Mouse (Mus musculus): ENCODE data around the gene Il1b.

Il1b gene

DNA sequence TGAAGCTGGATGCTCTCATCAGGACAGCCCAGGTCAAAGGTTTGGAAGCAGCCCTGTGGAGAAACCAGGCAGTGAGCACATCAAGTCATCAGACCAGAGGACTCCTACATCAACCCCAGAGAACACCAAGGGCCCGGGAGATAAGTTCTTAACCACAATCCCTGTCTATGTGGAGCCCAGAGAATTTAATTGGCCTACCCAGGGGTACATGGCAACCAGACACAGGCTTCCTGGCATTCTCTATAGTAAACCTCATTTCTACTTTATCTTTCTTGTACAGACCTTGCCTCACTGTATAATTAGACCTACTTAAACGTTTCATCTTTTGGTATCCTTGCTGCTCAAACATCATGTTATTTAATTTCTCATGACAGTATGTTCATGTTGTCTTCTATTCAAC lies 2.8 kb downstream of the Il1b start:
- no peak for DNase-seq

DNA sequence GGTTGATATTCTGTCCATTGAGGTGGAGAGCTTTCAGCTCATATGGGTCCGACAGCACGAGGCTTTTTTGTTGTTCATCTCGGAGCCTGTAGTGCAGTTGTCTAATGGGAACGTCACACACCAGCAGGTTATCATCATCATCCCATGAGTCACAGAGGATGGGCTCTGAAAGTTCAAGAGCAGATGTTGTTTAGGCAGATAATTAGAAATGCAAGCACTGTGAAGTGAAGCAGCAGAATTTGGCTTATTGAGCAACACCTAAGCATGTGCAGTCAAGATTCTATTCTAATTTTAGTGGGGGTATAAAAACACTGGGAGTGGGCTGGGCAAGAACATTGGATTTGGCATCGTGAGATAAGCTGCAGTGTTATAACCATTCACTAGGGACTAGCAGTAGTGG lies 3.7 kb downstream of the Il1b start:
- no peak for DNase-seq

DNA sequence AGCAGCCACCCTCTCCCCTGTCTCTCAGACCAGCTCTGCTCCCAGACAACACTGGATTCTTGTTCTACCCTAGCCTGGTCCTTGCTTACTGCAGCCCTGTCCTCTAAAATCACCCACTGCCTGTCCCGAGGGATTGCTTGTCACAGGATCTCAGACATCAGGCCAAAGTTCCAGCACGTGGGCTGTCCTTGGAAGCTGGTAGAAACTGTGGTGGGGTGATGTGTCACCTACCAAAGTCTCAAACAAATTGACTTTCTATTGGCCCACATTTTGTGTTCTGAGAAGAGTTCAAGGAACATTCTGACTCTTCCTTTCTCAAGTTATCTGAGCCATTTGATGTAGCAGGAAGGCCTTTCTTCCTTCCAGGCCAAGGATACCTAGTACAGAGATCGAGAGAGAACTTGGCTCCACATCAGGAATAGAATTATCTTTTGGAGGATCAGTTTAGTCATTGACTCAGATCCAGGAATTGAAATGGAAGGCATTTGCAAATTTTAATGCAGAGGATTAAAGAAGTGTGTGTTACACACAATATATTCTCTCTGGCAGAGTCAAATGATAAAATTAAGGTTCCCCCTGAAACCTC lies 9.9 kb downstream of the Il1b start:
- no peak for DNase-seq

DNA sequence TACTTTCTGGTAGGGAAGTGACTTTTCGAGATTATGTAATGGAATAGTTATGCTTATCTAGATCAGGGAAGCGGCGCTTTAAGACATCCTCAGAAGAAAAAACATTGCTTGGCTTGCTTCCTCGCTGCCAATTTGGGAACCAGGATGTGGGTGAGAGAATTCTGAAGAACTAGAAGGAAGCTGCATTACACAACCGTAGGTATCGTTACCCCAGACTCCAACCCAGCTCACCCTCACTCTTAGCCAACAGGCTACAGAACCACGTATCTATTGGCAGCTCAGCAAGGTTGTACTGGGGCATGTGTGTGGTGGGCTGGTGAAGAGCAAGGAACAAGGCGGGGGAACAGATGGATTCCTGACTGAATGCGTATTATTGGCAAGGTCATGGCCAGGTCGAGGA lies 10.7 kb downstream of the Il1b start:
- no peak for DNase-seq

DNA sequence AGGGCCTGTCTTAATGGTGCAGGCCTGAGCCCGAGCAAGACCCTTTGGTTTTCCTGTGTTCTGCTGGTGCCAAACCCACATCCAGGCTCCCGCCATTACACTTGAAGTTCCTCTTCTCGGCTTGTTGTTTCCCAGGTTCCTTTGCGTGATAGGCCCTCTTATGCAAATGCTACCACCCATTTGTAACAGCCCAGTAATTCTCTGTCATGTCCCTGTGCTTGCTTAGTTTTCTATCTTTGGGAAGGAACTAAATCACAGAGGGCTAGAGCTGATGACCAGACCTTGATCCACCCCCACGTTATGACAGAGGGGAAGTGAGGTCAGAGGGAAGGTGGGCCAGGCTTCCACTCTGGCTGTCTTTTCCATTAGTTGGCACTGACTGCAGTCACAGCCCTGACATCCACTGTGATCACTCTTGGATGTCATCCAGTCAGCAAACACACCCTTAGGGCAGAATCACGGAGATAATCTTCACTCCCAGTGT lies 32.8 kb downstream of the Il1b start:
- DNase-seq: no peak

DNA sequence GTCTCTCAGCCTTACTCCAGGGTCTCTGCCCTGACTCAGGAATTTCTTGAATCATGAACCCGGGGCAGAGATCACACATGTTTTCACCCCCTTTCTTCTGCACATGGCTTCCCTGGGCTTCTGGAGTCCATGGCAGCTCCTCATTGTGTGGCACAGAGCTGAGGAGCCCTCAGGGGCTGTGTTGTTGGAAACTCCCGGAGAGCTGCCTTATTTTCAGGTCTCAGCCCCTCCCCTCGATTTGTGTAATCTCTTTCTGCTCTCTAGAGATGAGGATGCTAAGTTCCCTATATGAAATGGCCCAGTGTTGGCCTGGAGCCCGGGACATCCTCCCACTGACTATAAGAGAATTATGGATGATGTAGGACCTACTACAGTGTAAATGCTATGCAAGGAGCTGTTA lies 37.5 kb downstream of the Il1b start:
- DNase-seq: no peak

DNA sequence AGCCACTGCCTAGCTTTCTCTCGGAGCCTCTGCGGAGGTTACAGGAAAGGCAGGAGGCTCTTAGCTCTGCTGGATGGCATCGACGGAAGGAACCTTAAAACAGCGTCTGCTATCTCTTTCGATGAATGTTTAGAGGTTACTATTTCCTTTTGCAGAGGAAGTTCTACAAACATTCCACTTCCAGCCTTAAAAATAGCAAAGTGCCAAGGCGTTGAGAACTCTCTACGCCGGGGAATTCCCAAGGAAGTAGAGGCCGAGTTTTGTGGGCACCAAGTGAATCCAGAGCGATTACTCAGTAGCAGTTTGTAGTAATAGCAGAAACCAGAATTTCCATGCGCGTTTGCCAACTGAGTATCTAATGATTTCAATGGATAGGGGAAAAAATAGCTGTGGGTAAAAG lies 40.4 kb downstream of the Il1b start:
- no peak for DNase-seq

DNA sequence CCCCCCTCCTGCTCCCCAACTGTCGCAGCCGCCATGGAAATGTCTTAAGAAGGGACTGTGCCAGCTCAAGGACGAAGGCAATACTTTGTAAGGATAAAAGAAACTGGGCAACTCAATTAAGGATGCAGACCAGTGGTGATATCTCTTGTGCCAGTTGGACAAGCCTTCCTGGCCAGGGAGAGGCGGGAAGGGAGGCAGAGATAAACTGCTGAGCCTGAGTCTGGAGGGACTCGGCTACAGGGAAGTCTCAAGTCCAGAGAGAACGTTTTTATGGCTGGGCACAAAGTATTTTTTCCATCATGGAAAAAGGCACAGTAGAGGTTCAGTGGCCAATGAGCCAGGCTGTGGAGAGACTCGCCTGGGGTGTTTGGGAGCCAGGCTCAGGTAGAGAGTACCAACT lies 40.9 kb downstream of the Il1b start:
- no peak for DNase-seq

DNA sequence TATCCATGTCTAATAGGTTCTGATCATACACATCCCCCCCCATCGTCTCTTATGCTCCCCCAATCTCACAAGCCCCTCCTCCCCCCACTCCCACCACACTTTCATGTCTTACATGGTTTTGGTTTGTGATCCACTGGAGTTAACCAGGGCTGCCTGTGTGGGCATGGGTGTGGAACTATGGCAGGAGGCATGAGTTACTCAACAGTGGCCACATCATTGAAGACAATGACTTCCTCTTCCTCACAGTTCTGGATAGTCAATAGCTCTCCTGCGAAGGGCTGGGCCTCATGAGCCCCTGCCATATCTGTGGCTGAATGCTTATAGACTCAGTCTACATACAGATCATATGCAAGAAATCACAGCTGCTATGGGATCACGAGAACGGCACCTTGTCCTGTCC lies 42.7 kb downstream of the Il1b start:
- no peak for DNase-seq

DNA sequence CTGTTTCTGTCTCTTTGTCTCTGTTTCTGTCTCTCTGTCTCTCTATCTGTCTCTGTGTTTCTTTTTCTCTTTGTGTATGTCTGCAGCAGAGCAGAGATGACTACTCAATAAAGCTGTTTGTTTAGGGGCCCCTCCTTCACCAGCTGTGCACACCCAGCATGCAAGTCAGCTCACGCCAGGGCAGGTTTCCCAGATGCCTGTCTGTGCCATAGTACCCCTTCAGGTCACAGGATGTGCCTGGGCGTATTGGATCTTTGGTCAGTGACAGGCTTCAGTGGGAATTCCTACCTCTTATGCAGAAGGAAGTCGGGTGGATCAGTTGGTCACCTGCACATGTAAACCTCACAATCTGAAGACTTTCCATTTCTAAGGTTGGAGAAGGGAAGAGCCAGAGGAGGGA lies 46.7 kb downstream of the Il1b start:
- DNase-seq: no peak

DNA sequence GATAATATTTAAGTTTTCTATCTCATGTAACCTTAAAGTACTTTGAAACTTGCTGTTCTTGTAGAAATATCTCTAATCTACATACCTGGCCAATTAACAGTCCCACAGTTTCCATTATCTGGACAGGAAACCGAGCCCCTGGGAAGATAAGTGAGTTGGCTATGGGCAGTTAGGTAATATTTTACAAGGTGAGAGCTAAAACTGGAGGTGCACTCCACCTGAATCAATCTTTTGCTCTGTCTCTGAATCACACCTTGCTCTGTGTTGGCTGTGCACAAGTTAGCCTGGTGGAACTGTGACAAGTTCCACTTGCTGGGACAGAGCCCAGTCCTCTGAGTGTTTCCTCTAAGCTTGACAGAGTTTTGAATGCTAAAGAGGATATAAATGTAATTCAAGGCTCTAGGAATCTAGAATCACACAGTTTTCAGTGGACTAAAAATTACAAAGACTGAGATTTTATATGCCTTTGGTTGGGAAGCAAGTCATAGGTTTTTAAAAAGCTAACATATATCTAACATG lies 48.8 kb downstream of the Il1b start:
- no peak for DNase-seq

DNA sequence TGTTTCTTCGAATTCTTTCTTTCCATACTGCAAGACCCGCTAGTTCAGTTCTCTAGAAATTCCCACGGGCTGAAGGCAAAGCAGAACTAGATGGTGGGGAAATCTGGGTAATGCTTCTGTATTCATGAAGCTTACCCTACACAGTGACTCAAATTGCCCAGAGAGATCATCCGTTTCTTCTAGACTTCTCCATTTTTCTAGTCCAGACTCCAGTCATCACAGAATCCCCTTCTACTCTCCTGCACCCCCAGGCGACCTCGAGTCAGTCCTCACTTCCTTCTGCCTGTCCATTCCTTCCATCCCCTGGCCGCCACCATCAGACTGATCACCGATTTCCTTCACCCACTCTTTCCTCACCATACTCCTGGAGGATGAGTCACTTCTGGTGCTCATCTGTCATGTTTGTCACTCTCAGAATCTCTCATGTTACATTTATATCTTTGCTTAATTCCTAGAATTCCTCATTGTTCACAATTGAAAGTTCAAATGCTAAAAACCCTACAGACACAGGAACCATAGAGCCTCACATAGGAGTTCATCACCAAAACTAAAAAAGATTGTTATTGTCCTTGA lies 50.8 kb downstream of the Il1b start:
- no peak for DNase-seq

DNA sequence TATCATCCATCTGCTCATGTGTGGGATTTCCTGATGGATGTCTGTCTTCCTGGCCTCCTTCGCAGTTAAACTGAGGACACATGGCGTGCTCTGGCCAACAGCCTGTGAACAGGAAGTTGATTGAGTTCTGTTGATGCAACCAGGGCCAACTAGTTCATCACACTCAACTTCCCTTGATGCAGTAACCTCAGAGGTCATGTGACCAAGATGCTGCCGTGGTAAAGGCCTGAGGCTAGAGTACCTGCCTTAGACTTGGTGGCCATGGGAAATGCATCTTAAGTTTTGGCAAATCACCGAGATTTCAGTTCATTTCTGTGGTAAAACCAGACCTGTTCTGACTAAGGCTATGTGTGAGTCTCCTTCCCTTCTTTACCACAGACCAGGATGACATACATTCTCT lies 55.1 kb downstream of the Il1b start:
- no peak for DNase-seq

DNA sequence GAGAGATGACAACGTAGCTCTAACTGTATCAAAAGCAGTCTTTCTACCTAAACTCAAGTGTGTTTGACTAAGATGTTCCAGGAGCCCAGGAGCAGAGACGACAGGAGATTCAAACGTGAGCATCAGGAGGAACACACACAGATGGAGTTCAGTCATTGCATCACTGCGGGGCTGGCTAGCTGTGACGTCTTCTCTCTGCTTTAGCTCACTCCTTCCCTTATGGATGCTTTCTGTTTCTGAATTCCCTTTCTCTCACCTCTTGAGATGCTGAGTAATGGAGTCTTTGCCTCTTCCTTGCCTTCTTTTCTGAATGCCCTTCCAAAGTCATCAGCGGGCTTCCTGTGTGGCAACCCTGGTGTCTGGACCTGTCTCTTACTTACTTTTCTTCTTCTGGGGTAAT lies 56.1 kb downstream of the Il1b start:
- DNase-seq: no peak

Measured in kidney, adult 11 months (tissue).